Mouse (Mus musculus): ENCODE results near the gene 2010300C02Rik. TPM values are rescaled to one million over a fixed set of nuclear protein-coding genes. Genes with fewer than 3 reads are reported as not detected.

Gene 2010300C02Rik
- polyA plus RNA-seq, 1 experiment from 2014 or later = 11.1 TPM

DNA sequence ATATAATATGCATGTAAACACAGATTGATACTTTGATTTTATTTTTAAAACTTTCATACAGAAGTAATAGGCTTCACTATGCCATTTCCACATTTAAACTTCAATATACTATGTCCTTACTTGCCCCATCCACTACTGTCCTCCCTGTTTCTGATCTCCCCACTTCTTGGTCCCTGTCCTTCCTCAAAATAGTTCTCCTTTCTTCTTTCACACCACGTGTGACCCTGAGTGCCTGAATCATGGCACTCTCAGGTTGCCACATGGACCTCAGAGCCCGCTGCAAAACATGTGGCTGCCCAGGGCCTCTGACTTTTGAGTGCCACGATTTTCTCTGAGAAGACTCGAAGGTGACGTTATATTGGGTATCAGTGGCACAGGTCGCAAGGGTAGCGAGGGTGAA is 15.0 kb upstream of the 2010300C02Rik start:
- WGBS = 68% methylated on average over 7 of the region's 7 CpGs
- ATAC-seq = no peak

GRCm38 (mm10) chr1:37729353-37729752 is 9.5 kb upstream of the 2010300C02Rik start:
- no peaks in the 10 kb centered on the region for H3K9me3 ChIP-seq (ENCODE audit: control insufficient read depth, low read length)
- H3K4me2 ChIP-seq (ENCODE audit: low read depth, low read length) = no peak overlapping the region
- H3K27me3 ChIP-seq (replicated peaks; ENCODE audit: control insufficient read depth, insufficient read depth, low read length) = no peaks in the 10 kb centered on the region
- H3K27ac ChIP-seq (ENCODE audit: low read length) = no peak overlapping the region
- no peak for ATAC-seq
- no peaks in the 10 kb centered on the region for H3K4me1 ChIP-seq (ENCODE audit: control insufficient read depth, insufficient read depth, low read length)
- no peak overlapping the region for H3K9ac ChIP-seq (ENCODE audit: low read depth, low read length)
- no peaks in the 10 kb centered on the region for H3K36me3 ChIP-seq (ENCODE audit: control insufficient read depth, insufficient read depth, low read length)
- H3K4me3 ChIP-seq (ENCODE audit: low read length) = no peak overlapping the region
- 79% methylated on average over 8 of the region's 8 CpGs for WGBS

More for the DNA sequence above, 15.0 kb upstream of the 2010300C02Rik start:
- Histone ChIP-seq H3K27ac (ENCODE audit: low read length) (no peak overlapping the region), H3K4me2 (ENCODE audit: low read depth, low read length) (no peak overlapping the region), H3K9ac (ENCODE audit: low read depth, low read length) (no peak overlapping the region), H3K4me3 (ENCODE audit: low read length) (no peak overlapping the region), H3K4me1 (ENCODE audit: control insufficient read depth, insufficient read depth, low read length) (no peaks in the 10 kb centered on the region), H3K36me3 (ENCODE audit: control insufficient read depth, insufficient read depth, low read length) (no peaks in the 10 kb centered on the region), H3K27me3 (replicated peaks; ENCODE audit: control insufficient read depth, insufficient read depth, low read length) (no peaks in the 10 kb centered on the region), H3K9me3 (ENCODE audit: control insufficient read depth, low read length) (no peaks in the 10 kb centered on the region)

DNA sequence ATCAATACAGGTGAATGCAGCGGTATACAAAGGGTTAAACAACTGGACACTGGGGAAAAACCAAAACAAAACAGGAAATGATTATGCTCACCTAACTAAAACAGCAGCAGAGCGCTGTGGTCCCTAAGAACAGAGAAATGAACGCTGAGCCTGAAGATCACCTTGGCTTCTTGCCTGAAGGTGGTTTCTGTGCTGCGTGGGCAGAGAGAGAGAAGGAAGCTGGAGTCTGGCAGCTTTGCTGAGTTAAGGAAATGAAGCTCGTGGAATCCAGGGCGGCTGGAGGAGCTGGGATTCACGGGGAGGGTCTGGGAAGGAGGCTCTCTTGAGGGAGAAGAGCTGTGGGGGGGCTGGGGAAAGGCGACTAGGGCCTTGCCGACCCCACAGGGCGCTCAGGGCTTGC is 8.2 kb upstream of the 2010300C02Rik start:
- Histone ChIP-seq H3K9me3 (ENCODE audit: control insufficient read depth, low read length) (no peaks in the 10 kb centered on the region), H3K27me3 (replicated peaks; ENCODE audit: control insufficient read depth, insufficient read depth, low read length) (no peaks in the 10 kb centered on the region), H3K4me1 (ENCODE audit: control insufficient read depth, insufficient read depth, low read length) (no peaks in the 10 kb centered on the region), H3K27ac (ENCODE audit: low read length) (no peak overlapping the region), H3K36me3 (ENCODE audit: control insufficient read depth, insufficient read depth, low read length) (no peaks in the 10 kb centered on the region), H3K4me2 (ENCODE audit: low read depth, low read length) (no peak overlapping the region), H3K9ac (ENCODE audit: low read depth, low read length) (no peak overlapping the region), H3K4me3 (ENCODE audit: low read length) (no peak overlapping the region)
- WGBS = 59% methylated on average over 10 of the region's 10 CpGs
- ATAC-seq = no peak

GRCm38 (mm10) chr1:37727186-37727585 is 7.3 kb upstream of the 2010300C02Rik start:
- H3K4me2 ChIP-seq (ENCODE audit: low read depth, low read length) = no peak overlapping the region
- no peak overlapping the region for H3K9ac ChIP-seq (ENCODE audit: low read depth, low read length)
- no peak for ATAC-seq
- no peaks in the 10 kb centered on the region for H3K9me3 ChIP-seq (ENCODE audit: control insufficient read depth, low read length)
- WGBS = 84% methylated on average over 8 of the region's 8 CpGs
- no peak overlapping the region for H3K4me3 ChIP-seq (ENCODE audit: low read length)
- H3K36me3 ChIP-seq (ENCODE audit: control insufficient read depth, insufficient read depth, low read length) = no peaks in the 10 kb centered on the region
- H3K27me3 ChIP-seq (replicated peaks; ENCODE audit: control insufficient read depth, insufficient read depth, low read length) = no peaks in the 10 kb centered on the region
- no peaks in the 10 kb centered on the region for H3K4me1 ChIP-seq (ENCODE audit: control insufficient read depth, insufficient read depth, low read length)
- H3K27ac ChIP-seq (ENCODE audit: low read length) = no peak overlapping the region

DNA sequence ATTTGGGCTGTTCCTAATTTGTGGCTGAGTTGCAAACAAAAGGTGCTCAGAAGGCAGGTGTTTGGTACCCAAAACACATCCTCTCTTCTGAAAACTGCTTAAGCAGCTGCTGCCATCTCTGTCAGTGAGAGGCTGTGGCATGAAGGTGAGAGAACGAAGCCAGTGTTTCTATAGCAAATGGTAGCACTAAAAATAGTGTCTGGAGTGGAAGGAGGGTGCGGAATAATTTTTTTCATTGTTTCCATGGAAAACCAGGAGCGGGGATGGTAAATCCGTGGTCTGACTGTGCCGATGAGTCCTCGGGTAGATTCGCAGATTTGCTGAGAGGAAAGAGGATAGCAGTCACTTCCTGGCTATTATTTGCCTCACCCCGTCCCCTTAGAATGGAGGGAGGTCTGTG is 6.5 kb upstream of the 2010300C02Rik start:
- WGBS = 76% methylated on average over 8 of the region's 8 CpGs
- H3K27ac ChIP-seq (ENCODE audit: low read length) = no peak overlapping the region
- H3K36me3 ChIP-seq (ENCODE audit: control insufficient read depth, insufficient read depth, low read length) = no peaks in the 10 kb centered on the region
- ATAC-seq = no peak
- H3K9me3 ChIP-seq (ENCODE audit: control insufficient read depth, low read length) = no peaks in the 10 kb centered on the region
- no peak overlapping the region for H3K4me3 ChIP-seq (ENCODE audit: low read length)
- no peaks in the 10 kb centered on the region for H3K4me1 ChIP-seq (ENCODE audit: control insufficient read depth, insufficient read depth, low read length)
- no peaks in the 10 kb centered on the region for H3K27me3 ChIP-seq (replicated peaks; ENCODE audit: control insufficient read depth, insufficient read depth, low read length)
- no peak overlapping the region for H3K9ac ChIP-seq (ENCODE audit: low read depth, low read length)
- no peak overlapping the region for H3K4me2 ChIP-seq (ENCODE audit: low read depth, low read length)

GRCm38 (mm10) chr1:37725880-37726279 is 6.0 kb upstream of the 2010300C02Rik start:
- WGBS = 62% methylated on average over 12 of the region's 12 CpGs
- H3K27me3 ChIP-seq (replicated peaks; ENCODE audit: control insufficient read depth, insufficient read depth, low read length) = 0 out of 2 replicates have a peak, but pooled peaks cover 3% of the 10 kb centered on the region
- no peaks in the 10 kb centered on the region for H3K36me3 ChIP-seq (ENCODE audit: control insufficient read depth, insufficient read depth, low read length)
- ATAC-seq = no peak
- H3K4me3 ChIP-seq (ENCODE audit: low read length) = no peak overlapping the region
- H3K9ac ChIP-seq (ENCODE audit: low read depth, low read length) = no peak overlapping the region
- no peak overlapping the region for H3K4me2 ChIP-seq (ENCODE audit: low read depth, low read length)
- no peaks in the 10 kb centered on the region for H3K9me3 ChIP-seq (ENCODE audit: control insufficient read depth, low read length)
- H3K27ac ChIP-seq (ENCODE audit: low read length) = no peak overlapping the region
- H3K4me1 ChIP-seq (ENCODE audit: control insufficient read depth, insufficient read depth, low read length) = no peaks in the 10 kb centered on the region

DNA sequence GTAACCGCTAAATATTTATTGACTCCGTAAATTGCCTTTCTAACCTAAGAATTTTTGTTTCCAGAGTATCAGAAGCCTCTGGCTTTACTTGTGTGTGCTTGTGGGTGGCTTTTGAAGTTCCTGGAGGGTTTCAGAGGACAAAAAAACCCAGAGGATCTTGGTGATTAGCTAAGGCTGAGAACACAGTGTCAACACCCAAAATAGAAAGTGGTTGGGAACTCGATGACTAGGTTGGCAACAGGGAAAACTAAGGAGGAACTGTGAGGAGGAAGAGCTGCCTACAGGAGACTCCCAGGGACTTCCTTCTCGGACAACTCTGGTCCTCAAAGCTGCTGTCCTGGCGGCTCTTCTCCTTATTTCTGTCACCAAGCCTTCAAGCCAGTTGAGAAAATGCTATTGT is 1.2 kb upstream of the 2010300C02Rik start:
- no peak overlapping the region for H3K4me3 ChIP-seq (ENCODE audit: low read length)
- H3K9ac ChIP-seq (ENCODE audit: low read depth, low read length) = no peak overlapping the region
- no peak overlapping the region for H3K27ac ChIP-seq (ENCODE audit: low read length)
- no peaks in the 10 kb centered on the region for H3K9me3 ChIP-seq (ENCODE audit: control insufficient read depth, low read length)
- no peak for ATAC-seq
- 75% methylated on average over 5 of the region's 5 CpGs for WGBS
- no peak overlapping the region for H3K4me2 ChIP-seq (ENCODE audit: low read depth, low read length)
- H3K36me3 ChIP-seq (ENCODE audit: control insufficient read depth, insufficient read depth, low read length) = no peaks in the 10 kb centered on the region
- 0 out of 2 replicates have a peak, but pooled peaks cover 2% of the 10 kb centered on the region for H3K4me1 ChIP-seq (ENCODE audit: control insufficient read depth, insufficient read depth, low read length)
- peaks cover 5% of the 10 kb centered on the region; the same call in 1 of the 2 replicates for H3K27me3 ChIP-seq (replicated peaks; ENCODE audit: control insufficient read depth, insufficient read depth, low read length)

DNA sequence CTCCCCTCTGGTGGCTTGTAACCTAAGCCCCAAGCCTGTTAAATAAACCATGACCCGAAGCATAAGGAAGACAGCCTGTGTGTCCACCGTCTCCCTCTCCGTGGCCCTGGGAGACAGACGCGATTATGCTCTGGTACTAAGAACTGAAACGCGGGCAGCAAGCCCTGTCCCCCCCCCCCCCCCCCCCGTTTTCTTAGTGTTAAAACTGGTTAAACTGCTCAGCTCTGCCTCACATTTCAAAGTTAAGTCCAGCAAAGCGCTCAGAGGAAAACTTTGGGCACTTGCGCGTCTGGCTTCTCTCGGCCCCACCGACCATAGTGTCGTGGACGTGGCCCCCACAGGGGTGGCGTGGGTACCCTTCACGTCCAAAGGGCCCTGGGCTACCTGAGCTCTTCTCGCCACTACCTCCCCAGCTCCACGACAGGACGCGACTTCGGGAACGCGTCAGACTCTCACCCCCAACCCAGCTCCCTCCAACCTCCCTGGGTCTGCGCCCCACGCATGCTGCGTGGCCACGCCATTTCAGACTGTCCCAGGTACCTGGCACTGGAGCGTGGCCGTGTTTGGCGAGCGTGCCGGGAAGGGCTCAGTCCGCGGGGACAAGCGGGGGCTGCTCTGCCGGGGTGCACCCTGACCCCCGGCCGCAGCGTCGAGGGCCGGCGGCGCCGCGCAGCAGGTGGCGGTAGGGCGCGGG is 708 bp downstream of the 2010300C02Rik start:
- peak overlapping the region; percentile 68 for H3K4me3 ChIP-seq (ENCODE audit: low read length)
- H3K4me2 ChIP-seq (ENCODE audit: low read depth, low read length) = peak overlapping the region; percentile 99
- 2% methylated on average over 47 of the region's 49 CpGs for WGBS
- H3K36me3 ChIP-seq (ENCODE audit: control insufficient read depth, insufficient read depth, low read length) = no peaks in the 10 kb centered on the region
- peak overlapping the region; percentile 53; the same call in 1 of the 2 replicates for H3K27ac ChIP-seq (ENCODE audit: low read length)
- peak overlapping the region; percentile 76 for H3K9ac ChIP-seq (ENCODE audit: low read depth, low read length)
- H3K27me3 ChIP-seq (replicated peaks; ENCODE audit: control insufficient read depth, insufficient read depth, low read length) = peaks cover 5% of the 10 kb centered on the region; the same call in 1 of the 2 replicates
- no peaks in the 10 kb centered on the region for H3K9me3 ChIP-seq (ENCODE audit: control insufficient read depth, low read length)
- peak; percentile 77 for ATAC-seq
- H3K4me1 ChIP-seq (ENCODE audit: control insufficient read depth, insufficient read depth, low read length) = 0 out of 2 replicates have a peak, but pooled peaks cover 2% of the 10 kb centered on the region

GRCm38 (mm10) chr1:37718516-37718915 is 1.4 kb downstream of the 2010300C02Rik start:
- Histone ChIP-seq H3K9me3 (ENCODE audit: control insufficient read depth, low read length) (no peaks in the 10 kb centered on the region), H3K36me3 (ENCODE audit: control insufficient read depth, insufficient read depth, low read length) (no peaks in the 10 kb centered on the region), H3K27ac (ENCODE audit: low read length) (no peak overlapping the region), H3K4me3 (ENCODE audit: low read length) (no peak overlapping the region), H3K4me1 (ENCODE audit: control insufficient read depth, insufficient read depth, low read length) (0 out of 2 replicates have a peak, but pooled peaks cover 2% of the 10 kb centered on the region), H3K27me3 (replicated peaks; ENCODE audit: control insufficient read depth, insufficient read depth, low read length) (peaks cover 5% of the 10 kb centered on the region; the same call in 1 of the 2 replicates), H3K9ac (ENCODE audit: low read depth, low read length) (no peak overlapping the region), H3K4me2 (ENCODE audit: low read depth, low read length) (no peak overlapping the region; the same call in 1 of the 2 replicates)
- ATAC-seq = no peak
- WGBS = 53% methylated on average over 7 of the region's 7 CpGs

Data from intestine, embryonic 16.5 days (tissue).